Mouse (Mus musculus) ovary, postnatal 14 days (tissue): ENCODE data around the gene Lgr6.

Source experiments
- DNase-seq: peaks from one replicate; pipeline ENCODE4 v3.0.0; 2022; ENCODE audit warnings: low spot score

Lgr6 gene

GRCm38 (mm10) chr1:135105124-135105523, at the start of gene Lgr6:
Gene Lgr6 (minus strand): TSS chr1:135105276.
- DNase-seq = no peak

- peak; percentile 76 for DNase-seq
Measured at GRCm38 (mm10) chr1:135154411-135154959, 49.4 kb upstream of the Lgr6 start.

- no peak for DNase-seq
Measured at GRCm38 (mm10) chr1:135154011-135154410, 48.9 kb upstream of the Lgr6 start.

- no peak for DNase-seq
Measured at GRCm38 (mm10) chr1:135148996-135149395, 43.9 kb upstream of the Lgr6 start.

GRCm38 (mm10) chr1:135148476-135148875, 43.4 kb upstream of the Lgr6 start:
- no peak for DNase-seq

GRCm38 (mm10) chr1:135147702-135148058, 42.6 kb upstream of the Lgr6 start:
- DNase-seq = no peak

GRCm38 (mm10) chr1:135146946-135147701, 42.0 kb upstream of the Lgr6 start:
- DNase-seq = peak; percentile 76

- DNase-seq = peak; percentile 78
Measured at GRCm38 (mm10) chr1:135146077-135146945, 41.2 kb upstream of the Lgr6 start, which contains the start of gene Arl8a. Gene Arl8a (plus strand): TSS chr1:135146824.

GRCm38 (mm10) chr1:135143940-135144339, 38.9 kb upstream of the Lgr6 start:
- no peak for DNase-seq

- DNase-seq = no peak
Measured at GRCm38 (mm10) chr1:135142452-135142851, 37.4 kb upstream of the Lgr6 start.

- no peak for DNase-seq
Measured at GRCm38 (mm10) chr1:135139906-135140305, 34.8 kb upstream of the Lgr6 start.

GRCm38 (mm10) chr1:135136500-135136899, 31.4 kb upstream of the Lgr6 start:
- peak; percentile 48 for DNase-seq

- DNase-seq = no peak
Measured at GRCm38 (mm10) chr1:135135111-135135787, 30.2 kb upstream of the Lgr6 start.

- no peak for DNase-seq
Measured at GRCm38 (mm10) chr1:135133678-135134435, 28.8 kb upstream of the Lgr6 start.

GRCm38 (mm10) chr1:135132893-135133369, 27.9 kb upstream of the Lgr6 start:
- no peak for DNase-seq

- no peak for DNase-seq
Measured at GRCm38 (mm10) chr1:135132473-135132872, 27.4 kb upstream of the Lgr6 start, which contains the start of gene Ptpn7. Gene Ptpn7 (plus strand): TSS chr1:135132700.

GRCm38 (mm10) chr1:135131560-135131959, 26.5 kb upstream of the Lgr6 start:
- DNase-seq = no peak

- no peak for DNase-seq
Measured at GRCm38 (mm10) chr1:135131034-135131433, 26.0 kb upstream of the Lgr6 start.

- no peak for DNase-seq
Measured at GRCm38 (mm10) chr1:135130376-135131018, 25.4 kb upstream of the Lgr6 start.

- no peak for DNase-seq
Measured at GRCm38 (mm10) chr1:135129543-135130183, 24.6 kb upstream of the Lgr6 start.
